Mouse (Mus musculus): Measurements from ENCODE around the gene Obox6. TPM values are rescaled to one million over a fixed set of nuclear protein-coding genes. Genes with fewer than 3 reads are reported as not detected.

Gene Obox6
- not detected for total RNA-seq (2021)

GRCm38 (mm10) chr7:15839578-15839977 is at the start of gene Obox6:
Gene Obox6 (minus strand): TSS chr7:15839678.
- intact Hi-C loops (cut with DNase I): no loop called here
- no peak for DNase-seq (ENCODE audit: low spot score in 2 of 2)

GRCm38 (mm10) chr7:15884127-15884526 is 44.6 kb upstream of the Obox6 start:
- intact Hi-C loops (cut with DNase I): no loop called here

DNA sequence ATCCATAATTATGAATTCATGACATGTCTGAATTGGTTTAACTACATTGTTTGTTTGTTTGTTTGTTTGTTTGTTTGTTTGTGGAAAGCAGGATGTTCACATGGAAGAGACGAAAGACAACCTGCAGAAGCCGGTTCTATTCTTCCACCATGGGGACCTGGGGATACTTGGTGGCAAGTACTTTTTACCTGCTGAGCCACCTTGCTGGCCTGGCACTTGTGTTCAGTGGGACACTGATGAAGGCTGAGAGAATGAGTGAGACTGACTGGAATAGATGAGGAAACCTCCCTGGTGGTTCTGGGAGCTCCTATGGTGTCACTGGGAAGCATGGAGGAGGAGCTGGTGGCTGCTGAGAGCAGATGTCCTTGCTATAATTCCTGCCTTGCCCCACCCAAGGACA is 42.8 kb upstream of the Obox6 start, which contains the start of gene Crxos:
TSS of gene Crxos (plus strand) at position 301 of the 400 bp plus-strand sequence.
- intact Hi-C loops (cut with DNase I): no loop called here
- DNase-seq (ENCODE audit: low spot score in 2 of 2): no peak

More at GRCm38 (mm10) chr7:15884127-15884526, 44.6 kb upstream of the Obox6 start:
- DNase-seq (ENCODE audit: low spot score in 2 of 2): no peak

GRCm38 (mm10) chr7:15881831-15882230 is 42.4 kb upstream of the Obox6 start:
- DNase-seq (ENCODE audit: low spot score in 2 of 2): no peak
- intact Hi-C loops (cut with DNase I): no loop called here

GRCm38 (mm10) chr7:15881388-15881787 is 41.9 kb upstream of the Obox6 start:
- no peak for DNase-seq (ENCODE audit: low spot score in 2 of 2)
- intact Hi-C loops (cut with DNase I): no loop called here

DNA sequence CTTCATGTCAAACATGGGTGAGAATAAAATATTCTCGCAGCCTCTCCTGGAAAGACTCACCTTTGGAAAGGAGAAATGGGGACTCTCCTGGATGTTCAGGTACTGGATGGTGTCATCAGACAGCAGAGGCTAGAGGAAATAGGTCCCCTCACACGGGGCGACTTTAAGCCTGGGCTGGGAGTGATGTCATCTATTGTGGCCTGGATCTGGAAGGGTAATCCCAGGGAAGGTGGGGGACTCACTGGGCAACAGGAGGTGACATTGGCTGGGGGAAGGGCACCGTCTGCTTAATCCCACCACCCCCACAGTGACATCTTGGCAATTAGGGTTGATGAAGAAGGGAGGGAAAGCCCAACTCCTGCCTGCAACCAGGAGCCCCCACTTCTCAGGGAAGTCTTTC is 40.3 kb upstream of the Obox6 start, which contains the start of gene Crx:
TSS of gene Crx (minus strand) at position 213 of the 400 bp plus-strand sequence.
- intact Hi-C loops (cut with DNase I): no loop called here

DNA sequence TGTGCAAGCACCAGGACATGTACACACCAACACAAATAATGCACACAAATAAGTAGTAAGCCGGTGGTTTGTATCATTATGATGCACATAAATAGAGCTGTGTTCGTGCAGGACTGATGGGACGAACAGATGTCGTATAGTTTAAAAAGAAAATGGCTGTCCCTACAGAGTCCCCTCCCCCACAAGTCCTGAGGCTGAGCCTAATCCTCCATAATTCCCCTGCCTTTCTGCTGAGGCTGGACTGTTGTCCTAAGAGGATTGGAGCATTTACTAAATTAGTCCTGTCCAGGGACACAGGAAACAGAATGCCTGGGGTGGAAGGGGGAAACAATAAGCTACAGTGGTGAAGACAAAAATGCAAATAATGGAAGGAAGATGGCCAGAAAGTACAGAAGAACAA is 24.6 kb upstream of the Obox6 start:
- intact Hi-C loops (cut with DNase I): no loop called here
- no peak for DNase-seq (ENCODE audit: low spot score in 2 of 2)

More for the DNA sequence above, 40.3 kb upstream of the Obox6 start, which contains the start of gene Crx:
- DNase-seq (ENCODE audit: low spot score in 2 of 2): no peak

DNA sequence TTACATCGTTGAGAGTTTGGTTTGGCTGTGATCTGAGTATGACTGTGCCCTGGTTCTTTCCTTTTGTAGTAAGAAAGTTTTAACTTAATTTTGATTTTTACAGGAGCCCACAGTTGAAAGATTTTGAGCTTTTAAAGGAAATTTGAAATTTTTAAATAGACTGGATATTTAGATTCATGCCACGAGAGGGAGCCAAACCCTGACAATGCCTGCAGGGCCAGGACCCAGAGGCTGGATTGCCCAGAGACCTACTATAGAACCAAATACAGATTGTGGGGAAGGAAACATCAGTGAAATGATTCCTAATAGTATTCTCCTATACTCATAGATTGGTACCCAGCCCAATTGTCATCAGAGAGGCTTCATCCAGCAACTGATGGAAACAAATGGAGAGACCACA is 20.2 kb upstream of the Obox6 start:
- DNase-seq (ENCODE audit: low spot score in 2 of 2): peak; percentile 1 to 2
- intact Hi-C loops (cut with DNase I): loop anchor here (2.0 kb wide), 1 partner anchor 53 kb away; no protein-coding TSS in a partner anchor

Other genes with a start within 250 kb of the Obox6 start
- gene Obox3, start 199.8 kb downstream of the Obox6 start, total RNA-seq (2021): not detected
- gene Obox5, start 89.5 kb downstream of the Obox6 start, total RNA-seq (2021): not detected
- gene Crx, start 40.3 kb upstream of the Obox6 start, total RNA-seq (2021): not detected
- gene Crxos, start 42.9 kb upstream of the Obox6 start, total RNA-seq (2021): not detected
- 1,000 to 10,000 TPM; 1,337 to 1,417 TPM for gene Selenow, start 82.7 kb upstream of the Obox6 start, total RNA-seq (2021)
- 100 to 1,000 TPM in 1 of 2 experiments, 10 to 100 TPM in 1; 98.5 to 104 TPM for gene Nop53, start 106.4 kb upstream of the Obox6 start, total RNA-seq (2021)
- gene Ehd2, start 127.9 kb upstream of the Obox6 start, total RNA-seq (2021): 1 to 10 TPM; 4.7 to 8.4 TPM
- gene Bicra, start 208.2 kb upstream of the Obox6 start, total RNA-seq (2021): 10 to 100 TPM; 12.6 to 14.3 TPM
- gene Zfp541, start 222.1 kb upstream of the Obox6 start, total RNA-seq (2021): under 1 TPM; 0.50 TPM

All from left cerebral cortex, postnatal 25 days (tissue).